Mouse (Mus musculus) spleen, adult 18-20 months (tissue): ENCODE measurements at regions not wholly inside any gene's neighbourhood (a gene's known extent, or its start where the extent isn't known, plus 50 kb on each side); places are given as distances from the start of the nearest gene placed in this dataset.
"Not testable (repeated sequence)": the region's sequence is repeated elsewhere in the genome, so short reads cannot be mapped to it uniquely, and the experiment has no call there.

Source experiments
- DNase-seq, 2 experiments: peaks; one replicate each; pipeline ENCODE4 v3.0.0; 2022; ENCODE audit warnings: mixed read lengths in 2 of 2

DNA sequence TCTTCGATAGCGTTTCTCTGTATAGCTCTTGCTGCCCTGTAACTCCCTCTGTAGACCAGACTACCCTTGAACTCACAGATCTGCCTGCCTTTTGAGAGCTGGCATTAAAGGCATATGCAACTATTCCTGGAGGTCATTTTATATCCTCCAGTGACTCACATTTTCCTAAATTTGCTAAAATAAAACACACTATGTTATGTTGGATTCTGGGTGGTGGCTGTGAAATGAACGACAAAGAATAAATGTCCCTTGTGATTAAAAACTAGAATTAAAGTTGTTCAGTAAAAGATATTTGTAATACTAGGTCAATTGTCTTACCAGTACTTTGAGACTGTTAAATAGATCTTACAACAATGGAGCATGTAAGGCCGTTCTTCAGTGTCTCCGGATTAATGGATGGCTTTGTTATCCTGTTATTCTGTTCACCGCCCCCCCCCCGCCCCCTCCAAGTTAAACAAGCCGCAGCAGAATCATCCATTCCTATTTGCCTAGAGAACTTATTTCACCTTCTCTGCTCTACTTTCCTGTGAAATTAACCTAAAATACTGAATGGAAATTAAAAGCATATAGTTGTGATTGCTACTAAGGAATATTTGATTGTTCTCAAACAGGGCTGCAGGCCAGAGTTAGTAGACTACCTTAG is 240.4 kb downstream of the Mef2c start:
- no peak for DNase-seq

DNA sequence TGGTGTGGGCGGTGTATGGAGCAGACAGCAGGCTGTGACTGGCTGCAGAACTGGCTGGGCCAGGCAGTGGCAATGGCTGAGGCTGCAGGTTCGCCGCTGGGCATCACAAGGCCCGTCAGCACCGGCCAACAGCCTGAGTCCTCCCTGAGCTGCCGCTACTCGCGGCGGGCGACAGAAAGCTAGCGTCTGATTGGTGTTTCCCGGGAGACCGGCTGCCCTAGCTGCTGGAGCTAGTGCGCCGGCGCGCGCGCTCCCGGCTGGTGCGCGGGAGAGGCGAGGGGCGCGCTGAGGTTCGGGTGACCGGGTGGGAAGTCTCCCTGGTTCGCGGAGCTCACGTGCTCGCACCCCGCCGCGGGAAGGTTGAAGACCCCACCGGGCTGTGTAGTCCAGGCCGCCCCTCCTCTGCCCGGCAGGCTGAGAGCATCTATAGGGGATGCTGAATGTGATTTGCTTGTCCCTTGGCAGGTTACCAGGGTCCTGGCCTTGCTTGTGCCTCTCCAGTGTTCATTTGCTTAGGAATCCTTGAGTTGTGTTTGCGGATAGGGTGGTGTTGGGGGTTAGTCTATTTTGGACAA is 241.2 kb downstream of the Mef2c start:
- DNase-seq, result peak in 1 of 2 experiments; percentile 5

DNA sequence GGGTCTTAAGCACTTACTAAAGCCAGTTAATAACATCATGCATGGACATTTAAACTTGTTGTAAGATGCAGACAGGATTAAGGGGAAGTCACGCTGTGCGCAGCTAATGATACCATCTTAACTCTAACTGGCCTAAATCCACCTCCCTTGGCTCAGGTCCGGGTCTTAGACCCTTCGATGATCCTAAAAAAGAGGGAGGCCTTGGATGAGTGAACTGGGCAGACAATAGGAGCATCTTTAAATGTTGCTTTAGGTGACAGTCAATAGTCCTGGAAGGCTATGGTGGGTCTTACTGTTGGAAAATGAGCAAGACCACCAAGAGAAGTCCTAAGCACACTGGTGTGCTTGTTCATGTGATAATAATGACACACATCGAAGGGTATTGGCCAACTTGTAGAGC is 242.1 kb downstream of the Mef2c start:
- DNase-seq, result no peak

DNA sequence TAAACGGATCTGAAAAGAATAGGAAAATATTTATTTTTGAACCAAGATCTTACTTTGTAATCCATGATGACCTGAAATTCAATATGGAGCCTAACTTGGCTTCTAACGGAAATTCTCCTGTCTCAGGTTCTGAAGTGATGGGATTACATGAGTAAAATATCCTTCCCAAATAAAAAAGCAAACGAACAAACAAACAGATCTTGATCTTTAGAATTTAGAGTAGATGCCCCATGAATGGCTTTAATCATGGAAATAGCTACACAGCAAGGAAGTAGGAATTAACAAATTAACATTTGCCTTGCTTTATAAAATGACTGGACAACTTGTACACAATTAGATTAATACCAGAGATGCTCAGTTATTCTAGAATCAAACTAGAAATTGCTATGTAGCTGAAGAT is 243.8 kb downstream of the Mef2c start:
- DNase-seq, result no peak

DNA sequence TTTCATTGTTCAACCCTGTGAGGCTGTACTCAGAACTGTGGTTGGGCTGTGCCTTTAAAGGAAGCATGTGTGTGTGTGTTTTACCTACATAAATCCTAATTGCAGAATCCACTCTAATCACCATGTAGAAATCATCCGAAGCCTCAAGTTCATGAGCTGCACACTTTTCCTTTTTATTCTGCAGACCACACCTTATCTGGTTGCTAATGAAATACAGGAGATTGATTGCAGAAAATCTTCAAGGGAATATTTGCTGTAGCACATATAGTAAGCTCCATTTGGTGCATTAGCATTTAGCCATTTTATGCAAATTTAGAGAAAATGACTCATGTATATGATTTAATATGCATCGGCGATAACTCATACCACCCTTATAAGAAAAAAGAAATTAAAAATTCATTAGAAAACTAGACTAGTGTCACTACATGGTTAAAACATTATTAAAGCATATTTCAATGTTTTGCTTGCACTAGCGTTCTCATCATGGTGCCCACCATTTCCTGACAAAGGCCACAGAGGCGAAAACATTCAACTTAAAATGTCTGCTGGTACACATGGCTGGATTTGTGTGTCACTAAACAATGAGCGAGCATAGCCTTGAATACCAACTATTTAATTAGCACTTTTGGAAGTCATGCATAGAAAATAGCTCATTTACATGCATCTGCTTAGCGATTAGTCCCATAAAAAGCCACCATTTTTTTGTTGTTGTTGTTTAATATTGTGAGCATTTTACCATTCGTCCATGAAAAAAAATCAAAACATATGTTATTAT is 245.7 kb downstream of the Mef2c start:
- DNase-seq, result no peak

DNA sequence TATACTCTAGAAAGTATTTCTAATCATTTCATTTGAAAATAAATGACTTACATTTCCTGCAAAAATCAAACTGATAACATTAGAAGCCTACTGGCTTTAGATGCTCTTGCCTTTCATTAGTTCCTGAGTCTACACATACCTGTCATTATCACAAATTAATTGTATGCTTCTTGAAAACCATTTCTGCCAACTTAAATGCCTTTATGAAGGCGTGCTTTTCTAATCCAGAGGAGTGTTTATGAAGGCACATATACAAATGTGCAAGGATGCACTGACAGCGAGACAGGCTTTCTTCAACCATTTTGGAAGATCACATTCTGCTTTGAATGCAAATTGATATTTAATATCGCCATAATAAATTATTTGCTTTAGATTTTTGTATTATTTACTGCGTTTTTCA is 246.6 kb downstream of the Mef2c start:
- DNase-seq, result no peak

DNA sequence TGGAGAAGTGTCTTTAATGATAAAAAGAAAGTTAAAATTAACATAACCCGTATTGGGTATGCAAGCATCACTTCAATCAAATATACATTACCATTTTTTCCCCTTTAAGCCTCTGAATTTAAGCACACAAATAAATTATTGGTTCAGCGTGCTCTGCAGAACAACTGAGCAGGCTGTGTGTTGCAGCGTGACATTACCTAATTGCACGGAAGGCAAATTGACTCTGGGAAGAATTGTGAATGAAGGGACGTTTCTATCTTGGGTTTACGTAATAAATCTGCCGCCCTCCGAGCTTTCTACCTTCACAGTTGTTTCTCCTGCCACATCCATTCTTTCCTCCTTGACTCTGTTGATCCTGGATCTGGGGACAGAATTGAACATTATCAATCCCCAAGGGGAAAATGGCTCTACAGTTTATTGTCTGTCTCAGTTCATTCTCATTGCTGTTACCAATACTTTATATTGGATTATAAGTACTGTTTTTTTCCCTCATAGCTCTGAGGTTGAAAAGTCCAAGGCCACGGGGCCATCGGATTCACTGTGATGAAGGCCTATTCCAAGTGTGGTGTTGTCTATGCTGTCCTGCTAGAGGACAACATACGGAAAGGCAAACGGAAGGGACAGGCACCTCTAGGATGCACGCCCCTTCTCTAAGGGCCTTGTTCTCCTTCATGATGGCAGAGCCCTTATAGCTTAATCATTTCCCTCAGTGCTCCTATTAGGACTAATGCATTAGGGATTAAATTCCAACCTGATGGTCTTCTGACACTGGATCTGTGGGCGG is 256.7 kb downstream of the Mef2c start:
- DNase-seq, result no peak

DNA sequence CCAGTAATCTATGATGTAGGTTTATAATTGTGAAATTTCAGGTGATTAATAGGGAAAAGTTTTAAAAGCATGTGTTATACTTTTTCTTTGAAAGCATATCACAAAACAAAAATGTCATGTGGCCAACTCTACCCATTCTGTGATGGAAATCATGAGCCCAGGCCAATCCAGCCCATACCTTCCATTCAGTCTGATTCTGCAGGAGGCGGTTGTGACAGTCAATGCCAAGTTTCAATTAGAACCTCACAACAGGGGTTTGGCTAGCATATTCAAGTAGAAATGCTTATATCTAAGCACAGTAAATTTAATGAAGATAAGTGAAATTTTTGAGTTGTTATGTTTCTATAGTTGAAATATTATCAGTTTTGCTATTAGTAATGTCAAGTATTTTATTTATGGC is 258.6 kb downstream of the Mef2c start:
- DNase-seq, result no peak

DNA sequence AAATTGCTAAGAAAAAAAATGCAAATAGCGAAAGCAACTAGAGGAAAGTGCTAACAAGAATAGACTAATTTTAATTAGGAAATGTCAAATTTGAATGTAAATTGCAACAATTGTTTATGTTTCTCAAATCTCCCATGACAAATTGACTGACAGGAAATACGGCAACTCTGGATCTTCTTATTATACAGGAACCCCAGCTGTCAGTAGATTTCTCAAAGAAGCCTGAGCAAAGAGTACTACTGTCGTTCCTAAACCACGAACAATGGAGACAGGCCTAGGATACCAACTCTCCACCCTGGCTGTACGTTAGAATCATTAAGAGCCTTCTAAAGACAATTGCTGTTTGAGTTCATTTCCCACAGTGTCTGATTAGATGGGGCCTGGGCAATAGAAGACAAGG is 259.5 kb downstream of the Mef2c start:
- not testable (repeated sequence) for DNase-seq

DNA sequence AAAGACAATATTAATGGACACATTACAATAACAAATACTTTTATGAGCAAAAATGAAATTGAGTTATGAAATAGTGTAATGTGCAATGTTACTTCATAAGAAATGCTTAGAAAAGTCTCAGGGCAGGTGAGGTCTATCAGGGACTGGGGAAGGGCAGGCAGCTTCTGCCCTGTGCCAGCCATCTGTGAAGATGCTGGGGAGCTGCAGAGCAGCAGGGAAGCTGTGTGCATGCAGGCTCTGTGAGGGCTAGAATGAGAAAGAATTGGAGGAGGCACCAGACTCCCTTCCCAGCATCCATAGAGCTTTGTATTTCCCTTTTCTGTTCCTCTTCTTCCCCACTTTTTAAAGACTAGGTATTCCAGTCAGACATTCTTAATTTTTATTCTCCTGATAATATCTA is 281.8 kb downstream of the Mef2c start:
- DNase-seq, result no peak

DNA sequence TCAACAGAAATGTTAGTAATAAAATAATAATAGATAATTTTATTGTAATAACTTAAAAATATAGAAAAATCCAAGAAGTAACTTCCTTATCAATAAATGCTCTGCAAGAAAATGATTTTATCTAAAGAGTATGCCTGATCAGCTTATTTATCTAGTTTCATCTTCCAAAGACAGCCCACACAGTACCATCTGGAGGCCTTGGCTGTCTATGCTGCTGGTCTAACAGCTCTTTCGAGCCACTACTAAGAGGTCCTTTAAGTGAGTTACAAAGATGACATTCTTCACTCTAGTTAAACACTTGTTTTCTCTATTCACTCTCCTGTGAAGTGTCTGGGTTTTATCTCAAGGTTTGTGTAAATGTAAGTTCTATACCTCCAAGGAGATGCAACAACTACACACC is 305.7 kb downstream of the Mef2c start:
- DNase-seq, result no peak

DNA sequence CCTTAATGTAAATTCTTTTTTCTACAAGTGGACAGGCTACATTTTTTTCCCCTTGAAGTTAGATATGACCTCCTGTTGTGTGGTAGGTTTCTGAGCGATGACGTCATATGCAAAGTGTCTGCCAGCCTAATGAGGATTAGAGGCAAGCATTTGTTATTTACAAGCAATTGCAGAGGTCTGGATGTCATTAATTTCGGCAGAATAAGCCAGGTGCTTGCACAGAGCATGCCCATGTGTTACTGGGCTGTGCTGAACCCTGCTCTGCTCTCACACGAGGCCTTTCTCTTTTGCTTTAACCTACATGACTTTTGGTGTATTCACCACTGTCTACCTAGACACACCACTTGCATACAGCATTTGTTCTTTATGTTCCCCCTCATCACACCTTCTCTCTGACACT is 316.5 kb downstream of the Mef2c start:
- no peak for DNase-seq

DNA sequence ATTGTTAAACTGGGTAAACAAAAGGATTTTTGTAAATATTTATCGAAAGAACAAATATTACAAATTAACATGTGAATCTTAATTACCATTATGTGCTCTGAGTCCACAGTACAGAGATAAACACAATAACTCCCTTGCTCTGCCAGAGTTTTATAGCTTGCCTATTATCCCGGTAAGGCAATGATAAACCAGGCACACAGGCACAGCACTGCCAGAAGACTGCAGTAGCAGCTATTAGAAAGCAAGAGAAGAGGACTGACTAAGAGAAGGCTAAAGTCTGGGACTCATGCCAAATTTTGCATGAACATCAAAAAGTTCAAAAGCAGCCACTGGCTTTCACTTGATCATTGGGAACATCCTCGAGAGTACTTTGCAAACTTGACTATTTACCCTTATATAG is 316.9 kb downstream of the Mef2c start:
- DNase-seq, result no peak

DNA sequence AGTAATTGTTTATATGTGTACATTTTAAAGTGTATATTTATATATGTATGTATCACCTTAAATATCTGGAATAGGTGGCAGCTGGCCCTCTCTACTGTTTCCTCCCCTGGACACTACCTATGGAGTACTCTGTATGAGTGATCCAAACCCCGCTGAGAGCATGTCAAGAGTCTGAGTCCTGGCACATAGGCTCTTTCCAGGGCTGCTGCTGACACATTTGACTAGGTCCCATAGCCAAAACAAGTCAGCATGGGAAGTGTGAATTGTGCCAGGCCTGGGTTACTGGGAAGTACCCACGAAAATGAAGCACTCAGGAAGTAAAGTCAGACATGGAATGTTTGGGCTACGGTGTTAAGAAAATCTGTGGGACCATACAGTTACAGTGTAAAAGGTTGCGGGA is 321.1 kb downstream of the Mef2c start:
- no peak for DNase-seq

DNA sequence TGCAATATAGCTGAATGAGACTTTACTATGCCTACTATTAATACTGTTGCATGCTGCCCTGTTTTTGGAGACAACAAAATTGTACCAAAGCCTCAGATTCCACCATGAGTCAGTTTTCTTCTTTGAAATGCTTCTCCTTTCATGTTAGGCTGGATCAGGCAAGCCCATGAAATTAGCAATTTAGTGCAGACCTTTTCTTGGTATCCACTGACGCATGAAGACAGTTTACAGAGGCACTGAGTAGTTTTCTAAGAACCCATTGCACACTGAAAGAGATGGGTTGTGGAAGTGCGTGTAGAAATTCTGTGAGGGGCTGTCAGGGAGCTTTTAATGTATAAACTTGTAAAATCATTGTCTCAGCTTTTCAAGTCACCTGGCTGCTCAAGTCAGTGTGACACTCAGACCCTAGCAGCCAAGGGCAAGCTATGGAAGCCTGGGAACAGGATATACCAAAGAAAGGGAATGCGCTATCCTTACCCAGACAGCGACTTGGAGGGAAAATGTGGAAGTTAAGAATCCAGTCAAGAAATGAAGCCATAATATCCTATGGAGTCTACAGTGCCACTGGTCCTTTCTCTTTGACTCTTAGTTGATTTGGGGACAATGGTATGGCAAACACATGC is 323.1 kb downstream of the Mef2c start:
- DNase-seq, result no peak

DNA sequence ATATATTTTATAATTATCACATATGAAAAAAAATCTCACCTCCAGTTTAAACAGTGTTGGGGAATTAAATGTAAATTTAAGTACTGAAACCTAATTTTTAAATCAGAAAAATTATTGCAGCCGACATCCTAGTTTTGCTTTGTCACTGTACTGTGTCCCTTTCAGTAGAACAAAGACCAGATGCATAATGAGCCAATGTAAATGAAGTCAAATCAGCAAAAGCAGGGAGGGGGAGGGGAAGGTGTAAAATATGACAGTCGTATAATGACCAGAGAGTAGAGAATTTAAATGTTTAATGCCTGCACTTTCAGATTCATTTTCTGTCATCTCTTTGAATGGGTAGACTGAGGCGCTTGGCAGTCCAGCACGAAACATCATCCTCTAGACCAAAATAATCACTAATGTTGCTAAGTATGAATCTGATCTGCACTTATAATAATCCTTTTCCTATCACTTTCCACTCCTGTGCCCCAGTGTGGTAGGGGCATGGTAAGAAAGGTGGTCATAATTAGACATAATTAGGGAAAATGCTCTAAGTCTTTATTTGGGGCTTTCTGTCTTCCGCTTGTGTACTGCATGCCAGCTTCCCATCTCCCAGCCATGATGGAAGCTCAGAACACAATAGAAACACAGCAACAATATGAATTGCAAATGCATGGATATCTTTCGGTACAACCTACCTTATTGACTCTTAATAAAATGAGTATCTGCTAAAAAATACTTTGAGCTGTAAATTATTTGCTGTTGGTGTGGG is 356.0 kb upstream of the Tmem161b start:
- DNase-seq, result no peak

DNA sequence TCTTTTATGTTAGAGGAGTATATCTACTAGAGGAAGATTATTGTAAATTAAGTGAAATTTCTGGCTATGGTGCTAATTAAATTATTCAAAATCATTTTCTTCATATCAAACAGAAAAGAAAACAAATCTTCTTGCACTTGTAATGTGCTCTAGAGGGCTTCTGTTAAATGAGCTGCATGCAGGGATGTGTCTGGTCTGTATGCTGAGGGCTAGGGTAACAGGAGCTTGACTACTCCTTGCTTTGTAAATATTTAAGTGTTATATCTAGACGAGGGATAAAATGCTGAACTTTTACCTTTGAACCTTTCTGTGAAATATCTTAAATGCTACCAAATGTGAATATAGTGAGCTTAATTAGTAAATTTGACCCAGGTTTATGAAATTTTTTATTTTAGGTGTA is 354.9 kb upstream of the Tmem161b start:
- no peak for DNase-seq

DNA sequence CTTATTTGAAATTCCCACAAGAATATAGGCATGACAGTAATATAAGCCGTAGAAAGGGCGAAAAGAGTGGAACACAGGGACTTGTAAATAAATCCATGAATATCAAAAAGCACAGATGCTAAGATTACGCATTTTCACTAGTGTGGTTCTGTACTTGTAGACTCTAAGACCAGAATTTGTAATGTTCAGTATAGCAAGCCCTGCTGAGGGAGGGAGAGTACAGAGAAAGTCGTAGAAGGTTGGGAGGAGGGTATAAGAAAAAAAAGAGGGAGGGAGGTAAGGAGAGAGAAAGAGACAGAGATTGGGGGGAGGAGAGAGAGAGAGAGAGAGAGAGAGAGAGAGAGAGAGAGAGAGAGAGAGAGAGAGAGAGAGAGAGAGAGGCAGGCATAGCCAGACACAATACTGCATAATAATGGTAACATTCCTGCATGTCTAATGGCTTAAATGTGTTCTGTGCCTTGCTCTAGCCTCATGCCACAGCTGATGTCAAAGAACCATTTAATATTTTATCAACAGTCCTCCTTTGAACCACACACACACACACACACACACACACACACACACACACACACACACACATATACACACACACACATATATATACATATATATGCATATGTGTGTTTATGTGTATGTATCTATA is 354.1 kb upstream of the Tmem161b start:
- DNase-seq, result no peak

DNA sequence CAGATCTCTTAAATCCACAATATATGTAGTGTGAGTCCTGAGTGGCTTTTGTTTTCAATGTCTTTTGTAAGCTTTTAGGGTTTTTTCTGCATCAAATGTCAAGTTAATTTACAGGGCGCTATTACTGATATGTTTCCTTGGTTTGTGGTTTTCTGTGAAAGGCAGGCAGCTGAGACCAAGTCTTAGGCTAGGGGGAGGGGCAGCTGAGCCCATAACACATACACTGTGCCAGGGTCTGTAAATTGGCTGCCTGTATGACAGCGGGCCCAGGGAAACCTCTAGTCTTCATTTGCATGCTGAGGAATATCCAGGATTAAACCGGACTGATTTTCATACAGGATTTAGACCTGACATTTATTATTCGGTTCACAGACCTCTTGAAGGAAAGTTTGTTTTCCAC is 353.2 kb upstream of the Tmem161b start:
- DNase-seq, result no peak

DNA sequence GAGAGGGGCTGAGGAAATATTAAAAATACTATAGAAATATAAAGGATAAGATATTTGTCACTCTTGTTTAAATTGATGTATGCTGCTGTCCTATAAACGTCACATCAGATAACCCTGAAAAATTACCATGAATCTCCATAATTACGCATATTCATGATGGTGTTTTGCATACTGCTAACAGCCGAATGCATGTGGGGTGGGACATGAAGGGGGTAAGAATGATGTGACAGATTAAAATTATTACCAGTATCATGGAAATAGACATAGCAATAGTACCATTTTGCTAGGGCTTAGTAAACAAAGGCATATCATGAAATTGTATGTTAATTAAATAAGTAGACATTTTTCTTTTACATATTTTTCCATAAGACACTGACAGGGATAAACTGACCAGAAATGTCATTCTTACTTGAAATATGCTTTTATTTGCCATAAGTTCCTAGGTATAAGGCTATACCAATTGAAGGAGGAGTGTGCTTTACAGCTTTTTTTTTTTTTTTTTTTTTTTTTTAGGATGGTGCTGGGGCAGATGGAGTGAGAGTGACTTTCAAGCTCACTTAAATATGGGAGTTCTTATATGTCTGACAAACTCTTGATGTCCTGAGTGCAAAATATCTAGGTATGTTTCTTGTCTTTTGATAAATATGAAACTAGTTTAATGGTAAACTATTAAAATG is 349.8 kb upstream of the Tmem161b start:
- DNase-seq, result no peak

DNA sequence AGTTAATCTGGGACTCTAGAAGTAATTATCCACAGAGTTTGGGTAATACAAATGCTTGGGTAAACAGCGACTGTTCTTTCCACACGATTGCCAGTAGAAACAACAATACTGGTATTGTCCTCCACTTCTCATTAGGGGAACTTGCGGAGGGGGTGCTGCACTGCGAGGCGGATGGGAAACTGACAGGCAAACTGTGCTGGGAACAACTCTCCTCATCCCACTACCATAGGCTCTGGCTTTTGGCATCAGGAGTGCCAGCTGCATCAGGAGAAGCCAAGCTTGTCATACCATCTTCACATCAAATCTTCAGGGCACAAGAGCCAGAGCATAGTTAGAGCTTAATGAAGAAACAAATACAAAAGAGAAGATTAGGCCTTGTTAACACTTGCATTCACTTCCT is 349.2 kb upstream of the Tmem161b start:
- no peak for DNase-seq
